Mouse (Mus musculus) heart, embryonic 11.5 days (tissue): Measurements from ENCODE around the gene Rfng. TPM values are rescaled to one million over a fixed set of nuclear protein-coding genes. Genes with fewer than 3 reads are reported as not detected.

Source experiments
- ATAC-seq: fragments of 200-750 bp; cut with Nextera tagmentation; replicated peaks from 2 replicates; pipeline ENCODE4 v1.8.0; 2017; ENCODE audit warnings: moderate library complexity; ENCODE audit not compliant: insufficient number of reproducible peaks, low FRiP score, low TSS enrichment
- H3K27ac ChIP-seq: fragments of 300-500 bp; sonication (generic); 2 replicates; pipeline ENCODE4 v1.5.1; 2014; ENCODE audit warnings: mild to moderate bottlenecking, low read depth, low read length
- H3K27me3 ChIP-seq: fragments of 300-500 bp; sonication (generic); 2 replicates; pipeline ENCODE4 v1.6.1; 2014; ENCODE audit warnings: mild to moderate bottlenecking, low read length, mixed read lengths; ENCODE audit not compliant: control insufficient read depth, insufficient read depth
- H3K36me3 ChIP-seq: fragments of 300-500 bp; sonication (generic); 2 replicates; pipeline ENCODE4 v1.6.1; 2014; ENCODE audit warnings: mild to moderate bottlenecking, low read length, moderate library complexity, mixed read lengths; ENCODE audit not compliant: control insufficient read depth, insufficient read depth
- H3K4me1 ChIP-seq: fragments of 300-500 bp; sonication (generic); 2 replicates; pipeline ENCODE4 v1.6.1; 2014; ENCODE audit warnings: low read length; ENCODE audit not compliant: control insufficient read depth, insufficient read depth
- H3K4me2 ChIP-seq: fragments of 300-500 bp; sonication (generic); 2 replicates; pipeline ENCODE4 v1.6.1; 2014; ENCODE audit warnings: mild to moderate bottlenecking, moderate library complexity
- H3K4me3 ChIP-seq: fragments of 300-500 bp; sonication (generic); 2 replicates; pipeline ENCODE4 v1.5.1; 2014; ENCODE audit warnings: low read depth, low read length
- H3K9ac ChIP-seq: fragments of 300-500 bp; sonication (generic); 2 replicates; pipeline ENCODE4 v1.6.1; 2014; ENCODE audit warnings: mild to moderate bottlenecking, low read depth, low read length, moderate library complexity
- H3K9me3 ChIP-seq: fragments of 300-500 bp; sonication (generic); replicated peaks from 2 replicates; pipeline ENCODE4 v1.6.1; 2016; ENCODE audit warnings: low read length; ENCODE audit not compliant: control insufficient read depth
- WGBS: fragments of 180-500 bp; shearing (Covaris S2); extraction: QIAGEN DNeasy Blood & Tissue Kit; methylation state at CpG from one replicate; pipeline ENCODE4 v1.1.7; 2014; ENCODE audit not compliant: insufficient replicate concordance; 5-methylcytosine and 5-hydroxymethylcytosine counted together
- polyA plus RNA-seq: library from polyadenylated mRNA; unstranded; fragments of >200 nt; fragmentation: Nextera tagmentation; extraction: Ambion mirVana; gene quantifications from 2 replicates; pipeline ENCODE4 v1.2.1, GENCODE M21; 2014

Gene Rfng
- polyA plus RNA-seq, 1 experiment from 2014 or later, result 15.0 TPM

DNA sequence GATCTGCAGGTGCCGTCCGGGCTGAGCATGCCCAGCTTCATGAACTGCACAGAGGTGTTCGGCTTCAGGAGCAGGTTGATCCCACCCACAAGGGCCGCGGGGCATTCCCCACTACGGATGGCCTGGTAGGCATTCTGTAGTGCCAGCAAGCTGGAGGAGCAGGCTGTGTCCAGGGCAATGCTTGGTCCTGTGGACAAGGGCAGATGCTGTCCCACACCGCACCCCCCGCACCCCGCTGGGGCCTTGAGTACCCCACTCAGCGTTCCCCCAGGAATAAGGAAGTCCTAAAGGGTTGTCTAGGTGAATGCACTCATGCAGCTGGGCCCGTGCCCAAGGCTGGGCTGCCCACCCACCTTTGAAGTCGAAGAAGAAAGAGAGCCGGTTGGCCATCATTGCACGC lies 36.5 kb upstream of the Rfng start:
- H3K27ac ChIP-seq, result no peak overlapping the region
- 92% methylated on average over 14 of the region's 14 CpGs for WGBS
- H3K36me3 ChIP-seq, result peaks cover 50% of the 10 kb centered on the region
- ATAC-seq, result no peak
- no peaks in the 10 kb centered on the region for H3K27me3 ChIP-seq
- peaks cover 30% of the 10 kb centered on the region for H3K4me1 ChIP-seq
- 0 out of 2 replicates have a peak overlapping the region, but pooled peaks have one; percentile 24 for H3K9ac ChIP-seq
- H3K9me3 ChIP-seq, result no peaks in the 10 kb centered on the region
- H3K4me2 ChIP-seq, result no peak overlapping the region; the same call in 1 of the 2 replicates
- H3K4me3 ChIP-seq, result no peak overlapping the region

DNA sequence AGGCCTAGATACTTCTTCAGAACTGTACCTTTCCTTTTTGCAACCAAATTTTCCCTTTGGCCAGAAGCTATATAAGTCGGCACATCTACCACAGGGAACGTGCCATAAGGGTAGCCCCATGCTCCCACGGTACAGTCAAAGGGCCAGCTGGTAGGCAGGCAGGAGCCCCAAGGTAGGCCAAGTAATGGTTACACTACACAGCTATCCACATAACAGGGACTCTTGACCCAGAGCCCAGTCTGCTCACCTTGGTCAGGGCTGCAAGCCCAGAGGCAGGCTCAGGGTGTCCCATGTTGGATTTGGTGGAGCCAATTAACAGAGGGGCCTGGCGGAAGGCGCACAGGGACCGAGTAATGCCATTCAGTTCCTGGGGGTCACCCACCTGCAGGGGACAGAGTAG lies 35.5 kb upstream of the Rfng start:
- no peak overlapping the region for H3K27ac ChIP-seq
- H3K27me3 ChIP-seq, result no peaks in the 10 kb centered on the region
- no peaks in the 10 kb centered on the region for H3K9me3 ChIP-seq
- peaks cover 60% of the 10 kb centered on the region for H3K36me3 ChIP-seq
- no peak overlapping the region for H3K9ac ChIP-seq
- no peak for ATAC-seq
- peaks cover 25% of the 10 kb centered on the region for H3K4me1 ChIP-seq
- no peak overlapping the region for H3K4me3 ChIP-seq
- no peak overlapping the region for H3K4me2 ChIP-seq
- 90% methylated on average over 6 of the region's 6 CpGs for WGBS

DNA sequence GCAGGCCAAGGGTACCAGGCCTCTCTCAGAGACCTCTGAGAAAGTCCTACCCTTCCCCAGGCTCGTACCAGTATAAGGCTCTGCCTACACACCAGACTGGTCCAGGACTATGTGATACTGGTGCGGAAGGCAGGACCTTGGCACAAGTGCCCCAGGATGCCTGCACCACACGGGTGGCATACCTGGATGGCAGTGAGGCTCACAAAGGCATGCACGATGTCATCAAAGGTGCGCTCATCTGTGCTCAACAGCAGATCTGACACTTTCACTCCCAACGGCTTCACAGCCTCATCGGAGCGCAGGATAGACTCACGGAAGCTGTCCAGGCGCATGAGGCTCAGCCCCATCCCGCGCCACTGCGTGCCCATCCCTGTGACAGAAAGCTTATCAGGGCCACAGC lies 34.2 kb upstream of the Rfng start:
- Histone ChIP-seq H3K9ac (no peak overlapping the region), H3K27me3 (no peaks in the 10 kb centered on the region), H3K9me3 (no peaks in the 10 kb centered on the region), H3K4me3 (no peak overlapping the region), H3K4me1 (peaks cover 24% of the 10 kb centered on the region), H3K36me3 (peaks cover 72% of the 10 kb centered on the region), H3K4me2 (no peak overlapping the region), H3K27ac (no peak overlapping the region)
- WGBS, result 91% methylated on average over 13 of the region's 13 CpGs
- no peak for ATAC-seq

DNA sequence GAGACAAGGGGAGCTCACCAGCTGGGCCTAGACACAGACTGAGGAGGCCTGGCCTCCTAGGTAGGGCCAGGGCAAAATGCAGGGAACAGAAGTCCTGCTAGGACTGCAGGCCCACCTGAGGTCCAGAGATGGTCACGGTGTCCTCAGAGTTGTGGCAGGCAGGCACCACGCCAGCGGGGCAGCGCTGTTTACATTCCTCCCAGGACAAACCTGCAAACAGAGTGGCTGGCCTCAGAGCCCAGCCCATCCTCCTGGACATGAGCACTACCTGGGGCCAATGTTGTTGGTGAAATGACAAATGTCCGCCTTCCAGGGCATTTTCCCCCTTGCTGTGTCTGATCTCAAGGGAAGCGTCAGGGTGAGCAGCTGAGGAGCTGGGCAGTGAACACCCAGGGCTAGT lies 33.4 kb upstream of the Rfng start:
- no peak for ATAC-seq
- H3K36me3 ChIP-seq, result peaks cover 80% of the 10 kb centered on the region
- WGBS, result 91% methylated on average over 6 of the region's 6 CpGs
- H3K4me3 ChIP-seq, result no peak overlapping the region
- no peaks in the 10 kb centered on the region for H3K9me3 ChIP-seq
- H3K27me3 ChIP-seq, result no peaks in the 10 kb centered on the region
- H3K27ac ChIP-seq, result no peak overlapping the region
- H3K4me2 ChIP-seq, result no peak overlapping the region
- H3K4me1 ChIP-seq, result peaks cover 15% of the 10 kb centered on the region
- no peak overlapping the region for H3K9ac ChIP-seq

DNA sequence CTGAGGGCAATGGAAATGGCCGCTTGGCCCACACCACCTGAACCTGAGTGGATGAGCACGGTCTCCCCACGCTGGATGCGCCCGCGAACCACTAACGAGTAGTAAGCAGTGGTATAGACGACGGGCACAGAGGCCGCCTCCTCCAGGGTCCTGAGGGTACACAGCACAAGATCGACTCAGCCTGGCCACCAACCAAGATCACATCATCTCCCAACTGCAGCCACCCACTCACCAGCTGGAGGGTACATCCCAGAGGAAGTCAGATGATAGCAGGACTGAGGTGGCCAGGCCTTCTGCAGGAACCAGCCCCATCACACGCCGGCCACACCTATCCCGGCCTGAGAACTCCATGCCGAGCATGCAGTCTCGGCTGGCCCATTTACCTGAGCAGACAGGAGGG lies 28.1 kb upstream of the Rfng start:
- Histone ChIP-seq H3K27ac (no peak overlapping the region), H3K4me2 (no peak overlapping the region), H3K9me3 (no peaks in the 10 kb centered on the region), H3K27me3 (no peaks in the 10 kb centered on the region), H3K4me1 (no peaks in the 10 kb centered on the region), H3K36me3 (peaks cover 92% of the 10 kb centered on the region), H3K9ac (no peak overlapping the region), H3K4me3 (no peak overlapping the region)
- ATAC-seq, result no peak
- 93% methylated on average over 16 of the region's 16 CpGs for WGBS

DNA sequence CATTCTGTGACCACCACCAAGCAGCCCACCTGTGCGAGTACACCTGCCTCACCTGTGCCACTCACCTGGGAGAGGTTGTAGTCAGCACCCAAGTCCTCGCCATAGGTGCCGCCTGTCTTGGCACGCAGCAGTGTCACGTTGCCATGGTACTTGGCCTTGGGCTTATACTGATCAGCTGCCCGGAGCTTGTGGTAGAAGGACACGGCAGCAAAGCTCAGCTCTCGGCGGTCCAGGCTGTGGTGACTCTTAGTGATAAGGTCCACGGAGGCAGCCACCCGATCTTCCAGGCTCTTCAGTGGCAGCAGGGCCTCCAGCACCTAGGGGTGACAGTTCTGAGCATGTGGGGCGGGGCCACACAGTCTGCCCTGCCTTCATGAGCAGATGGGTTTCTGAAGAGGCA lies 24.0 kb upstream of the Rfng start:
- Histone ChIP-seq H3K4me3 (no peak overlapping the region), H3K36me3 (peaks cover 60% of the 10 kb centered on the region), H3K27me3 (no peaks in the 10 kb centered on the region), H3K4me2 (no peak overlapping the region), H3K9ac (no peak overlapping the region), H3K27ac (no peak overlapping the region), H3K4me1 (no peaks in the 10 kb centered on the region), H3K9me3 (no peaks in the 10 kb centered on the region)
- no peak for ATAC-seq
- WGBS, result 83% methylated on average over 12 of the region's 12 CpGs

DNA sequence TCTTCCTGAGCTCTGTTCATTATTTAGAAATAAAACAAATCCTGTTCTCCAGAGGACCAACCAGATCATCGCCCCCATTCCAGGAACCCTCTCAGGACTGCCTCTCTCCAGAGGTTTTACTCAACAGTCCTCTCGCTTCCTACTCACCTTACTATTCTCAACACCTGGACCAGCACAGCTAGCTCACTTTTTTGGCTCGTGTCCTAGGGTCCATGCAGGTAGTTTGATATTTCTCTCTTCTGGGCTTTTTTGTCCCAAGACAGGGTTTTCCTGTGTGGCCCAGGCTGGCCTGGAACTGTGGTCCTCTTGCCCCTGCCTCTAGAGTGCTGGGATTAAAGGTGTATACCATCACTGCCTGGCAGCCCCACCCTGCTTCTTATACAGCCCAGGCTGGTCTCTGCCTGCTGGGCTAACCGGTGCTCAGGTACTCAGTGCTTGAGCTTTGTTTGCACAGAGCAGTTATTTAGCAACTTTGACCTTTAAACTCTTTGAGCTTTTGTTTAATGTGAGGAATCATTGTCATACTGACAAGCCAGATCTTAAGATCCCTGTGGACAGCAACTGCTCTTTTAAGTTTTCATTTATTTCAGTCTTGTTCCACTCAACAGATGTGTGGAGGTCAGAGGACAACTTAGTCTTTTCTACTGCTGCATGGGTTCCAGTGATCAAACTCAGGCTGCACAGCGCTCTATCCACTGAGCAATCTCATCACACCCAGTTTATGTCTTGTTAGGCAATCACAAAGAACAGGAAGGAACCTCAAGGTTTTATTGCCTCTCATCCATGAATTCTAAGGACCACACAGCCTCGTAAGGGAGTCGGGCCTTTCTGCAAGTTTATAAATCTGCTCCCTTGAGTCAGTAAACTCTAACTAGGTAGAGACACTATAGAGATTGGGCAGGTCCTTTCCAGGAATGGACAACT lies 21.6 kb upstream of the Rfng start:
- Histone ChIP-seq H3K9ac (no peak overlapping the region), H3K4me2 (no peak overlapping the region), H3K9me3 (no peaks in the 10 kb centered on the region), H3K27me3 (no peaks in the 10 kb centered on the region), H3K4me1 (no peaks in the 10 kb centered on the region), H3K4me3 (no peak overlapping the region), H3K27ac (no peak overlapping the region), H3K36me3 (peaks cover 41% of the 10 kb centered on the region)
- WGBS, result 90% methylated on average over 7 of the region's 7 CpGs
- no peak for ATAC-seq

DNA sequence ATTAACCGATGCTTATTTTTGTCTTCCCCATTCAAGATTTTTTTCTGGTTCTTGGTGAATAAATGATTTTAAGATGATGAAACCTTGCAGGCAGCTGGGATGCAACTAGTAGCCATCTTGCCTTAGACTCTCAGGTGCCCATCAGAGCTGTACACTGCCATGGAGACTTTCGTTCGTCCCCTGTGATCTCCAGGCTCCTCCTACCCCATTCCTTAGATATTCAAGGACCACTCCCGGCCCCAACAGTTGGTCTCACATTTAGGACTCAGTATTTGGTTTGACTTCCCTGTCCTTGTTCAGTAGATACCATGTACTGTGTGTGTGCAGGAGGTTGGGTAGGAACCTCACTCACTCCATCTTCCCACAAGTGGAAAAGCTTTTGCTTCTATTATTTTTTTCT lies 20.8 kb upstream of the Rfng start:
- peaks cover 33% of the 10 kb centered on the region for H3K36me3 ChIP-seq
- no peak overlapping the region for H3K9ac ChIP-seq
- ATAC-seq, result no peak
- no peak overlapping the region for H3K27ac ChIP-seq
- no peaks in the 10 kb centered on the region for H3K27me3 ChIP-seq
- WGBS, result 61% methylated on average over 4 of the region's 4 CpGs
- no peak overlapping the region for H3K4me3 ChIP-seq
- 0 out of 2 replicates have a peak, but pooled peaks cover 2% of the 10 kb centered on the region for H3K4me1 ChIP-seq
- no peaks in the 10 kb centered on the region for H3K9me3 ChIP-seq
- H3K4me2 ChIP-seq, result no peak overlapping the region

DNA sequence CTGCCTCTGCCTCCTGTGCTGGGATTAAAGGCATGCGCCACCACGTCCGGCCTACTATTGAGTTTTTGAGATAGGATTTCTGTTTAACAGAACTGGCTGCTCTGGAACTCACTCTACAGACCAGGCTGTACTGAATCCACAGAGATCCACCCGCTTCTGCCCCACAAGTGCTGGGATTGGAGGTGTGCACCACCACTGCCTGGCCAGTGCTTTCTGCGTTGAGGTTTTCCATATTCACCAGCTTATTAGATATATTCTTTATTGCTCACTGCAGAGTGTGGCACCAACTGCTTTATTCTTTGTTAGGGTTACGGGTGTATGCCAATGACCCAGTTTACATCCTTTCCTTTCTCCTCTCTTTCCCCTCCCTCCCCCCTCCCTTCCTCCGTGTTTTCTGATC lies 20.3 kb upstream of the Rfng start:
- Histone ChIP-seq H3K9ac (no peak overlapping the region), H3K27me3 (no peaks in the 10 kb centered on the region), H3K9me3 (no peaks in the 10 kb centered on the region), H3K27ac (no peak overlapping the region), H3K4me1 (0 out of 2 replicates have a peak, but pooled peaks cover 2% of the 10 kb centered on the region), H3K4me3 (no peak overlapping the region), H3K36me3 (peaks cover 28% of the 10 kb centered on the region), H3K4me2 (no peak overlapping the region)
- 77% methylated on average over 7 of the region's 7 CpGs for WGBS
- no peak for ATAC-seq
